Mouse (Mus musculus): Measurements from ENCODE around the gene Sec22b. TPM values are rescaled to one million over a fixed set of nuclear protein-coding genes. Genes with fewer than 3 reads are reported as not detected.

The Sec22b gene
- polyA plus RNA-seq, 1 experiment from 2014 or later, result 147 TPM

GRCm38 (mm10) chr3:97969019-97969418 lies 68.0 kb downstream of the Sec22b start:
- ATAC-seq (ENCODE audit: low FRiP score, low TSS enrichment), result no peak
- H3K27ac ChIP-seq (ENCODE audit: low read length), result no peak overlapping the region
- no peaks in the 10 kb centered on the region for H3K36me3 ChIP-seq (ENCODE audit: insufficient read depth, low read length)
- H3K9me3 ChIP-seq (ENCODE audit: low read length), result no peaks in the 10 kb centered on the region
- no peak overlapping the region for H3K9ac ChIP-seq (replicated peaks; ENCODE audit: low read length)
- H3K4me3 ChIP-seq (ENCODE audit: low read length), result no peak overlapping the region
- 52% methylated on average over 1 of the region's 1 CpGs for WGBS
- H3K4me1 ChIP-seq (ENCODE audit: insufficient read depth, low read length), result peaks cover 30% of the 10 kb centered on the region
- H3K4me2 ChIP-seq (replicated peaks; ENCODE audit: low read depth, low read length), result no peak overlapping the region
- no peaks in the 10 kb centered on the region for H3K27me3 ChIP-seq (ENCODE audit: insufficient read depth, low read length)

GRCm38 (mm10) chr3:97971117-97971516 lies 70.1 kb downstream of the Sec22b start:
- Histone ChIP-seq H3K9me3 (ENCODE audit: low read length) (no peaks in the 10 kb centered on the region), H3K27me3 (ENCODE audit: insufficient read depth, low read length) (no peaks in the 10 kb centered on the region), H3K27ac (ENCODE audit: low read length) (peak overlapping the region; percentile 11; the same call in 1 of the 2 replicates), H3K4me3 (ENCODE audit: low read length) (no peak overlapping the region), H3K4me2 (replicated peaks; ENCODE audit: low read depth, low read length) (no peak overlapping the region), H3K36me3 (ENCODE audit: insufficient read depth, low read length) (no peaks in the 10 kb centered on the region), H3K9ac (replicated peaks; ENCODE audit: low read length) (peak overlapping the region; percentile 3; the same call in 1 of the 2 replicates), H3K4me1 (ENCODE audit: insufficient read depth, low read length) (peaks cover 26% of the 10 kb centered on the region)
- 11% methylated on average over 7 of the region's 7 CpGs for WGBS
- ATAC-seq (ENCODE audit: low FRiP score, low TSS enrichment), result peak; percentile 47; the same call in 1 of the 2 replicates

GRCm38 (mm10) chr3:97972200-97972599 lies 71.2 kb downstream of the Sec22b start:
- no peak overlapping the region for H3K4me3 ChIP-seq (ENCODE audit: low read length)
- WGBS, result 33% methylated on average over 5 of the region's 5 CpGs
- H3K27me3 ChIP-seq (ENCODE audit: insufficient read depth, low read length), result no peaks in the 10 kb centered on the region
- H3K9ac ChIP-seq (replicated peaks; ENCODE audit: low read length), result no peak overlapping the region
- H3K27ac ChIP-seq (ENCODE audit: low read length), result peak overlapping the region; percentile 48; the same call in 1 of the 2 replicates
- no peak overlapping the region for H3K4me2 ChIP-seq (replicated peaks; ENCODE audit: low read depth, low read length)
- H3K36me3 ChIP-seq (ENCODE audit: insufficient read depth, low read length), result no peaks in the 10 kb centered on the region
- H3K9me3 ChIP-seq (ENCODE audit: low read length), result no peaks in the 10 kb centered on the region
- ATAC-seq (ENCODE audit: low FRiP score, low TSS enrichment), result peak; percentile 85
- H3K4me1 ChIP-seq (ENCODE audit: insufficient read depth, low read length), result peaks cover 26% of the 10 kb centered on the region

- 0 out of 2 replicates have a peak overlapping the region, but pooled peaks have one; percentile 8 for H3K27ac ChIP-seq (ENCODE audit: low read length)
Measured at GRCm38 (mm10) chr3:97972707-97973106, 71.7 kb downstream of the Sec22b start.

More at GRCm38 (mm10) chr3:97972707-97973106, 71.7 kb downstream of the Sec22b start:
- H3K27me3 ChIP-seq (ENCODE audit: insufficient read depth, low read length), result no peaks in the 10 kb centered on the region
- no peaks in the 10 kb centered on the region for H3K36me3 ChIP-seq (ENCODE audit: insufficient read depth, low read length)
- no peak for ATAC-seq (ENCODE audit: low FRiP score, low TSS enrichment)
- H3K4me3 ChIP-seq (ENCODE audit: low read length), result no peak overlapping the region
- no peak overlapping the region for H3K9ac ChIP-seq (replicated peaks; ENCODE audit: low read length)
- no peaks in the 10 kb centered on the region for H3K9me3 ChIP-seq (ENCODE audit: low read length)
- no peak overlapping the region for H3K4me2 ChIP-seq (replicated peaks; ENCODE audit: low read depth, low read length)
- peaks cover 26% of the 10 kb centered on the region for H3K4me1 ChIP-seq (ENCODE audit: insufficient read depth, low read length)
- WGBS, result 33% methylated on average over 4 of the region's 4 CpGs

Other genes starting within 250 kb of the Sec22b start
- 6.4 and 6.9 TPM in 2 replicates for gene Prkab2, start 243.0 kb upstream of the Sec22b start, polyA plus RNA-seq (2015; fragmentation: Nextera tagmentation; extraction: Ambion mirVana)
- gene Gm17651, start 226.5 kb upstream of the Sec22b start, polyA plus RNA-seq (2015; fragmentation: Nextera tagmentation; extraction: Ambion mirVana), result not detected in 2 replicates
- gene Pde4dip, start 12.5 kb upstream of the Sec22b start, polyA plus RNA-seq (2015; fragmentation: Nextera tagmentation; extraction: Ambion mirVana), result 27.5 and 28.1 TPM in 2 replicates
- gene Notch2, start 112.3 kb downstream of the Sec22b start, polyA plus RNA-seq (2015; fragmentation: Nextera tagmentation; extraction: Ambion mirVana), result 31.1 and 33.8 TPM in 2 replicates

All from kidney, embryonic 16.5 days (tissue).